Mouse (Mus musculus) hindbrain, embryonic 13.5 days (tissue): ENCODE data around the gene Izumo4. TPM values are rescaled to one million over a fixed set of nuclear protein-coding genes. Genes with fewer than 3 reads are reported as not detected.

ENCODE experiments used
- ATAC-seq: fragments of 200-750 bp; cut with Nextera tagmentation; 2 replicates; pipeline ENCODE4 v1.8.0; 2017; ENCODE audit warnings: moderate TSS enrichment; ENCODE audit not compliant: low FRiP score
- H3K27ac ChIP-seq: fragments of 300-500 bp; sonication (generic); 2 replicates; pipeline ENCODE4 v1.5.1; 2015; ENCODE audit warnings: inconsistent platforms, mild to moderate bottlenecking, moderate library complexity
- H3K27me3 ChIP-seq: fragments of 300-500 bp; sonication (generic); 2 replicates; pipeline ENCODE4 v1.6.1; 2015; ENCODE audit warnings: mild to moderate bottlenecking, inconsistent platforms
- H3K36me3 ChIP-seq: fragments of 300-500 bp; sonication (generic); 2 replicates; pipeline ENCODE4 v1.6.1; 2015; ENCODE audit warnings: mild to moderate bottlenecking, inconsistent platforms
- H3K4me1 ChIP-seq: fragments of 300-500 bp; sonication (generic); replicated peaks from 2 replicates; pipeline ENCODE4 v1.6.1; 2015; ENCODE audit warnings: inconsistent platforms
- H3K4me2 ChIP-seq: fragments of 300-500 bp; sonication (generic); 2 replicates; pipeline ENCODE4 v1.6.1; 2015; ENCODE audit warnings: inconsistent platforms, mild to moderate bottlenecking, moderate library complexity
- H3K4me3 ChIP-seq: fragments of 300-500 bp; sonication (generic); 2 replicates; pipeline ENCODE4 v1.5.1; 2015; ENCODE audit warnings: mild to moderate bottlenecking, inconsistent platforms
- H3K9ac ChIP-seq: fragments of 300-500 bp; sonication (generic); 2 replicates; pipeline ENCODE4 v1.6.1; 2015; ENCODE audit warnings: mild to moderate bottlenecking, inconsistent platforms
- H3K9me3 ChIP-seq: fragments of 300-500 bp; sonication (generic); 2 replicates; pipeline ENCODE4 v1.6.1; 2016; ENCODE audit warnings: inconsistent platforms
- WGBS: fragments of 180-500 bp; shearing (Covaris S2); methylation state at CpG from one replicate; pipeline ENCODE4 v1.1.7; 2015; 5-methylcytosine and 5-hydroxymethylcytosine counted together
- polyA plus RNA-seq: library from polyadenylated mRNA; unstranded; fragments of >200 nt; fragmentation: Nextera tagmentation; extraction: Ambion mirVana; gene quantifications from 2 replicates; pipeline ENCODE4 v1.2.1, GENCODE M21; 2015

Izumo4 gene
- 36.4 and 42.8 TPM in 2 replicates for polyA plus RNA-seq

- H3K4me1 ChIP-seq, result peaks cover 52% of the 10 kb centered on the region
- H3K27ac ChIP-seq, result peak within 1 kb of the TSS; percentile 91
- H3K36me3 ChIP-seq, result peaks cover 26% of the 10 kb centered on the region
- peak within 1 kb of the TSS; percentile 74 for H3K4me2 ChIP-seq
- H3K4me3 ChIP-seq, result peak within 1 kb of the TSS; percentile 69
- ATAC-seq, result peak; percentile 96
- no peaks in the 10 kb centered on the region for H3K9me3 ChIP-seq
- no peaks in the 10 kb centered on the region for H3K27me3 ChIP-seq
- H3K9ac ChIP-seq, result peak within 1 kb of the TSS; percentile 81
- under 1% methylated on average over 59 of the region's 59 CpGs for WGBS
These were observed at the start of gene Izumo4, which contains the start of gene Mob3a for GRCm38 (mm10) chr10:80701721-80702535. TSS of gene Izumo4 (plus strand) at chr10:80702184. TSS of gene Mob3a (minus strand) at chr10:80701977.

- Histone ChIP-seq H3K4me1 (peaks cover 47% of the 10 kb centered on the region), H3K4me2 (no peak overlapping the region), H3K4me3 (no peak overlapping the region), H3K9ac (0 out of 2 replicates have a peak overlapping the region, but pooled peaks have one; percentile 11), H3K27ac (no peak overlapping the region), H3K27me3 (no peaks in the 10 kb centered on the region), H3K9me3 (no peaks in the 10 kb centered on the region), H3K36me3 (peaks cover 18% of the 10 kb centered on the region)
- no peak for ATAC-seq
- 85% methylated on average over 6 of the region's 6 CpGs for WGBS
These were observed 48.7 kb upstream of the Izumo4 start for GRCm38 (mm10) chr10:80653156-80653720.

- Histone ChIP-seq H3K27me3 (no peaks in the 10 kb centered on the region), H3K36me3 (peaks cover 6% of the 10 kb centered on the region; the same call in 1 of the 2 replicates), H3K9me3 (no peaks in the 10 kb centered on the region), H3K4me2 (peak overlapping the region; percentile 77), H3K27ac (no peak overlapping the region), H3K9ac (peak overlapping the region; percentile 94), H3K4me1 (peaks cover 44% of the 10 kb centered on the region), H3K4me3 (peak overlapping the region; percentile 70)
- WGBS, result 90% methylated on average over 6 of the region's 6 CpGs
- no peak for ATAC-seq
These were observed 47.1 kb upstream of the Izumo4 start for GRCm38 (mm10) chr10:80654866-80655265.

- peak overlapping the region; percentile 77 for H3K4me2 ChIP-seq
- peaks cover 6% of the 10 kb centered on the region; the same call in 1 of the 2 replicates for H3K36me3 ChIP-seq
- no peaks in the 10 kb centered on the region for H3K9me3 ChIP-seq
- peak overlapping the region; percentile 90 for H3K27ac ChIP-seq
- peak overlapping the region; percentile 70 for H3K4me3 ChIP-seq
- peak overlapping the region; percentile 94 for H3K9ac ChIP-seq
- H3K4me1 ChIP-seq, result peaks cover 44% of the 10 kb centered on the region
- WGBS, result 8% methylated on average over 12 of the region's 12 CpGs
- peak; percentile 69 for ATAC-seq
- H3K27me3 ChIP-seq, result no peaks in the 10 kb centered on the region
These were observed 46.4 kb upstream of the Izumo4 start for GRCm38 (mm10) chr10:80655406-80656129.

- Histone ChIP-seq H3K36me3 (peaks cover 6% of the 10 kb centered on the region; the same call in 1 of the 2 replicates), H3K4me2 (peak overlapping the region; percentile 77), H3K4me1 (peaks cover 44% of the 10 kb centered on the region), H3K27ac (peak overlapping the region; percentile 93), H3K9ac (peak overlapping the region; percentile 94), H3K27me3 (no peaks in the 10 kb centered on the region), H3K4me3 (peak overlapping the region; percentile 70), H3K9me3 (no peaks in the 10 kb centered on the region)
- ATAC-seq, result peak; percentile 78
- 1% methylated on average over 68 of the region's 72 CpGs for WGBS
These were observed 45.7 kb upstream of the Izumo4 start for GRCm38 (mm10) chr10:80656130-80656862.

- ATAC-seq, result peak; percentile 44; the same call in 1 of the 2 replicates
- 23% methylated on average over 13 of the region's 15 CpGs for WGBS
- Histone ChIP-seq H3K4me1 (peaks cover 44% of the 10 kb centered on the region), H3K27ac (peak within 1 kb of the TSS; percentile 93), H3K4me3 (peak within 1 kb of the TSS; percentile 70), H3K9ac (peak within 1 kb of the TSS; percentile 94), H3K4me2 (peak within 1 kb of the TSS; percentile 77), H3K36me3 (peaks cover 4% of the 10 kb centered on the region; the same call in 1 of the 2 replicates), H3K27me3 (no peaks in the 10 kb centered on the region), H3K9me3 (no peaks in the 10 kb centered on the region)
These were observed 44.9 kb upstream of the Izumo4 start, which contains the start of gene Btbd2 for GRCm38 (mm10) chr10:80656863-80657623. TSS of gene Btbd2 (minus strand) at chr10:80657071.

GRCm38 (mm10) chr10:80658194-80658840 is 43.7 kb upstream of the Izumo4 start:
- no peaks in the 10 kb centered on the region for H3K36me3 ChIP-seq
- H3K4me1 ChIP-seq, result peaks cover 36% of the 10 kb centered on the region
- H3K4me3 ChIP-seq, result no peak overlapping the region
- H3K27me3 ChIP-seq, result no peaks in the 10 kb centered on the region
- H3K27ac ChIP-seq, result no peak overlapping the region
- H3K4me2 ChIP-seq, result no peak overlapping the region
- 86% methylated on average over 14 of the region's 14 CpGs for WGBS
- no peak for ATAC-seq
- no peaks in the 10 kb centered on the region for H3K9me3 ChIP-seq
- no peak overlapping the region for H3K9ac ChIP-seq

GRCm38 (mm10) chr10:80658841-80659202 is 43.2 kb upstream of the Izumo4 start:
- H3K27me3 ChIP-seq, result no peaks in the 10 kb centered on the region
- no peaks in the 10 kb centered on the region for H3K36me3 ChIP-seq
- peak overlapping the region; percentile 35; the same call in 1 of the 2 replicates for H3K27ac ChIP-seq
- H3K4me2 ChIP-seq, result no peak overlapping the region
- no peak overlapping the region for H3K4me3 ChIP-seq
- peaks cover 35% of the 10 kb centered on the region for H3K4me1 ChIP-seq
- WGBS, result 73% methylated on average over 4 of the region's 4 CpGs
- H3K9me3 ChIP-seq, result no peaks in the 10 kb centered on the region
- H3K9ac ChIP-seq, result no peak overlapping the region; the same call in 1 of the 2 replicates
- ATAC-seq, result no peak

- H3K4me3 ChIP-seq, result no peak overlapping the region; the same call in 1 of the 2 replicates
- H3K9ac ChIP-seq, result no peak overlapping the region; the same call in 1 of the 2 replicates
- no peak overlapping the region for H3K4me2 ChIP-seq
- no peaks in the 10 kb centered on the region for H3K9me3 ChIP-seq
- ATAC-seq, result no peak
- H3K4me1 ChIP-seq, result peaks cover 34% of the 10 kb centered on the region
- H3K27ac ChIP-seq, result peak overlapping the region; percentile 35; the same call in 1 of the 2 replicates
- no peaks in the 10 kb centered on the region for H3K36me3 ChIP-seq
- H3K27me3 ChIP-seq, result no peaks in the 10 kb centered on the region
- WGBS, result 17% methylated on average over 10 of the region's 10 CpGs
These were observed 42.8 kb upstream of the Izumo4 start for GRCm38 (mm10) chr10:80659213-80659612.

GRCm38 (mm10) chr10:80661149-80661548 is 40.8 kb upstream of the Izumo4 start:
- H3K27me3 ChIP-seq, result no peaks in the 10 kb centered on the region
- H3K9ac ChIP-seq, result no peak overlapping the region
- peaks cover 9% of the 10 kb centered on the region for H3K36me3 ChIP-seq
- peaks cover 34% of the 10 kb centered on the region for H3K4me1 ChIP-seq
- WGBS, result 31% methylated on average over 5 of the region's 5 CpGs
- no peak overlapping the region for H3K4me2 ChIP-seq
- no peak for ATAC-seq
- H3K9me3 ChIP-seq, result no peaks in the 10 kb centered on the region
- H3K27ac ChIP-seq, result no peak overlapping the region
- no peak overlapping the region for H3K4me3 ChIP-seq
